Mouse (Mus musculus) regulatory T cell (primary cell): Measurements from ENCODE around the gene Gm9945.

Experiments used
- in situ Hi-C: fragments of 300-600 bp; cut with MboI, MseI; formaldehyde crosslinking; loops from one replicate; pipeline ENCODE4 v1.15.1; 2025; ENCODE audit warnings: high pct_unique_total_duplicates

Gene Gm9945

GRCm38 (mm10) chr11:53493243-53493955, 13.4 kb downstream of the Gm9945 start:
- in situ Hi-C loops = no loop called here

GRCm38 (mm10) chr11:53495417-53495816, 15.5 kb downstream of the Gm9945 start:
- in situ Hi-C loops = no loop called here

- in situ Hi-C loops = no loop called here
Observed at GRCm38 (mm10) chr11:53496946-53497345, 17.0 kb downstream of the Gm9945 start.

GRCm38 (mm10) chr11:53500569-53500968, 20.6 kb downstream of the Gm9945 start:
- in situ Hi-C loops = no loop called here

GRCm38 (mm10) chr11:53502039-53502765, 22.2 kb downstream of the Gm9945 start:
- in situ Hi-C loops = no loop called here

GRCm38 (mm10) chr11:53503738-53504137, 23.8 kb downstream of the Gm9945 start:
- in situ Hi-C loops = no loop called here

GRCm38 (mm10) chr11:53504376-53504775, 24.4 kb downstream of the Gm9945 start:
- in situ Hi-C loops = no loop called here

GRCm38 (mm10) chr11:53505026-53505663, 25.2 kb downstream of the Gm9945 start:
- in situ Hi-C loops = no loop called here

GRCm38 (mm10) chr11:53507098-53507805, 27.3 kb downstream of the Gm9945 start:
- in situ Hi-C loops = no loop called here

GRCm38 (mm10) chr11:53508152-53508551, 28.2 kb downstream of the Gm9945 start:
- in situ Hi-C loops = no loop called here

GRCm38 (mm10) chr11:53508591-53508990, 28.6 kb downstream of the Gm9945 start:
- in situ Hi-C loops = no loop called here

- in situ Hi-C loops = no loop called here
Observed at GRCm38 (mm10) chr11:53510351-53510750, 30.4 kb downstream of the Gm9945 start.

GRCm38 (mm10) chr11:53516775-53517627, 37.0 kb downstream of the Gm9945 start:
- in situ Hi-C loops = no loop called here

- in situ Hi-C loops = no loop called here
Observed at GRCm38 (mm10) chr11:53518759-53519158, 38.8 kb downstream of the Gm9945 start.

- in situ Hi-C loops = no loop called here
Observed at GRCm38 (mm10) chr11:53519207-53520121, 39.5 kb downstream of the Gm9945 start, which contains the start of gene Sept8. Gene Sept8 (plus strand): TSS chr11:53519257.

GRCm38 (mm10) chr11:53520122-53520978, 40.4 kb downstream of the Gm9945 start:
- in situ Hi-C loops = no loop called here

GRCm38 (mm10) chr11:53521120-53521820, 41.3 kb downstream of the Gm9945 start:
- in situ Hi-C loops = no loop called here

- in situ Hi-C loops = no loop called here
Observed at GRCm38 (mm10) chr11:53521821-53522131, 41.8 kb downstream of the Gm9945 start.
